Mouse (Mus musculus) liver, embryonic 16.5 days (tissue): ENCODE data around the gene Apbb2. TPM values are rescaled to one million over a fixed set of nuclear protein-coding genes. Genes with fewer than 3 reads are reported as not detected.

Experiments
- ATAC-seq: fragments of 200-750 bp; cut with Nextera tagmentation; 2 replicates; pipeline ENCODE4 v1.8.0; 2017; ENCODE audit warnings: low read depth, mild to moderate bottlenecking, moderate number of reproducible peaks, moderate library complexity
- H3K27ac ChIP-seq: fragments of 300-500 bp; sonication (generic); 2 replicates; pipeline ENCODE4 v1.5.1; 2014; ENCODE audit warnings: mild to moderate bottlenecking, low read length
- H3K27me3 ChIP-seq: fragments of 300-500 bp; sonication (generic); 2 replicates; pipeline ENCODE4 v1.6.1; 2014; ENCODE audit warnings: low read depth, low read length, mixed read lengths; ENCODE audit not compliant: control insufficient read depth, insufficient read depth
- H3K36me3 ChIP-seq: fragments of 300-500 bp; sonication (generic); 2 replicates; pipeline ENCODE4 v1.6.1; 2014; ENCODE audit warnings: mild to moderate bottlenecking; ENCODE audit not compliant: control insufficient read depth, insufficient read depth
- H3K4me1 ChIP-seq: fragments of 300-500 bp; sonication (generic); 2 replicates; pipeline ENCODE4 v1.6.1; 2014; ENCODE audit warnings: low read depth, low read length, mixed read lengths; ENCODE audit not compliant: control insufficient read depth
- H3K4me2 ChIP-seq: fragments of 300-500 bp; sonication (generic); 2 replicates; pipeline ENCODE4 v1.6.1; 2014; ENCODE audit warnings: low read depth, low read length, mixed read lengths
- H3K4me3 ChIP-seq: fragments of 300-500 bp; sonication (generic); 2 replicates; pipeline ENCODE4 v1.5.1; 2014; ENCODE audit warnings: low read depth, mild to moderate bottlenecking, low read length
- H3K9ac ChIP-seq: fragments of 300-500 bp; sonication (generic); 2 replicates; pipeline ENCODE4 v1.6.1; 2014; ENCODE audit warnings: low read depth, low read length
- H3K9me3 ChIP-seq: fragments of 300-500 bp; sonication (generic); replicated peaks from 2 replicates; pipeline ENCODE4 v1.6.1; 2016; ENCODE audit warnings: low read length; ENCODE audit not compliant: control insufficient read depth
- WGBS: fragments of 180-500 bp; shearing (Covaris S2); extraction: QIAGEN DNeasy Blood & Tissue Kit; methylation state at CpG from one replicate; pipeline ENCODE4 v1.1.7; 2014; ENCODE audit not compliant: insufficient replicate concordance; 5-methylcytosine and 5-hydroxymethylcytosine counted together
- polyA plus RNA-seq: library from polyadenylated mRNA; unstranded; fragments of >200 nt; fragmentation: Nextera tagmentation; extraction: Ambion mirVana; gene quantifications from 2 replicates; pipeline ENCODE4 v1.2.1, GENCODE M21; 2015

The Apbb2 gene
- polyA plus RNA-seq, 1 experiment from 2014 or later = 5.6 TPM

DNA sequence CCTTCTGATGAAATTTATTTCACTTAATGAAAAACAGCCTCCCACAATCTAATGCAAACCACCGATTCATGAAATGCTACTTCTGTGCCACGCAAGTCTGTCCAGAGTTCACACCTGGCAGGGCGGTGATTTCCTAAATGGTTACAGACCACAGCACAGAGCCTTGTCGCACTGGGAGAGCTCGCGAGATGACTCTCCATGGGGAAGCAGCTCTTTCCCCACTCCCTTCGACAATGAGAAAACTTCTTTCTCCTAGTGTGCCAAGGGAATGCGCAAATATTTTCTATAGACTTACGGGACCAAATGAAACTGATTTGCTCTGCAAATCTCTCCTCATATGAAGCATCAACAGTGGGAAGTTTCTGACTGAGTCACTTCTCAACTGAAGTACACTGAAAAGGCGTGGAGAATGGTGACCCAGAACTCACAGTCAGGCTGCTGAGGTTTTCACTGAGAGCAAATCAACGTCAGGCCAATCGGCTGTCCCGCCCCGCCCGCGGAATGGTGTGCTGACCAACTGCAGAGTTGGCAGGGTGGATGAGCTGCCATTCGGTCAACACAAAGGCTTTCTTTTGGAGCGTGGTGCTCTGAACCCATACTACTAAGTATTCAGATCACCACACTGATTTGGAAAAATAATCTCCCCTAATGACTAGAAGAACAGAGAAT is 225.6 kb downstream of the Apbb2 start:
- 62% methylated on average over 18 of the region's 18 CpGs for WGBS

DNA sequence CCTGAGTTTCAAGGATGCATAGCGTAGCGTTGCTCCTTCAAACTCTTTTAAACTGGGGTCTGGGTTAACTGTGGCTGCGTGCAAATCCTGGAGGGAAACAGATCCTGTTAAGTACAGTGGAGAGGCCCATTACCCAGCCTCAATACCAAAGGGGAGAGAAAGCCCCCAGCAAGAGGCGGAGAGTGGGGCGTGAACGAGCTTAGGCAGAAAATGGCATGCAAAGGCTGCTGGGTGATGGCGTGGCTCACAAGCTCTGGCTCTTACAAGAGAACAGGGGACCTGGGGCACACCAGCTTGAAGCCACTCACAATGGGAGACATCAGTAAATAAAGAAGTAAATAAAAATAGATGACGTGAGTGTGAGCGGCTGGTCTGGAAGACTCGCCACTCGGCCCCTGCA is 226.8 kb downstream of the Apbb2 start:
- H3K36me3 ChIP-seq = no peaks in the 10 kb centered on the region
- 72% methylated on average over 11 of the region's 11 CpGs for WGBS
- H3K27ac ChIP-seq = no peak overlapping the region
- no peak for ATAC-seq
- H3K4me2 ChIP-seq = no peak overlapping the region
- H3K4me1 ChIP-seq = no peaks in the 10 kb centered on the region
- no peaks in the 10 kb centered on the region for H3K9me3 ChIP-seq
- H3K9ac ChIP-seq = no peak overlapping the region
- H3K4me3 ChIP-seq = no peak overlapping the region
- H3K27me3 ChIP-seq = no peaks in the 10 kb centered on the region

More for the DNA sequence above, 225.6 kb downstream of the Apbb2 start:
- H3K36me3 ChIP-seq = no peaks in the 10 kb centered on the region
- H3K27ac ChIP-seq = no peak overlapping the region
- no peak overlapping the region for H3K9ac ChIP-seq
- H3K27me3 ChIP-seq = no peaks in the 10 kb centered on the region
- no peak for ATAC-seq
- no peaks in the 10 kb centered on the region for H3K4me1 ChIP-seq
- no peak overlapping the region for H3K4me3 ChIP-seq
- H3K9me3 ChIP-seq = no peaks in the 10 kb centered on the region
- H3K4me2 ChIP-seq = no peak overlapping the region

DNA sequence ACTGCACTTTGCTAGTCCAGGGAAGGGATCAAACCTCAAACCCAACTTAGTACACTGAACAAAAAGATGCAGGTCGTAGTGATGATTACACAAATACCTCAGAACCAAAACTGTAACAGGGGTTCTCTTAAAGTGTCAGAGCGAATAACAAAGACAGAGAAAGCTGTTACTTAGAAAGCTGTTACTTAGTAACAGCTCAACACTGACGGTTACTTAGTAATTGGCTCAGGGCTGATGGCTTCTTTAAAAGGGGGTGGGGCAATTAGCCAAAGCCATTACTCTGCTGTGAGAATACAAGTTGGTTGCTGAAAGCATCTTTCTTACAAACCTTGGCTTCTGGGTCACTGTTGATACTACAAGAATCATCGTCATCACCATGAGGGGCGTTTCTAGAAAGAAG is 227.3 kb downstream of the Apbb2 start:
- no peak overlapping the region for H3K4me2 ChIP-seq
- no peaks in the 10 kb centered on the region for H3K36me3 ChIP-seq
- no peak overlapping the region for H3K27ac ChIP-seq
- H3K4me1 ChIP-seq = no peaks in the 10 kb centered on the region
- H3K9me3 ChIP-seq = no peaks in the 10 kb centered on the region
- H3K9ac ChIP-seq = no peak overlapping the region
- no peaks in the 10 kb centered on the region for H3K27me3 ChIP-seq
- 67% methylated on average over 5 of the region's 5 CpGs for WGBS
- no peak for ATAC-seq
- no peak overlapping the region for H3K4me3 ChIP-seq

DNA sequence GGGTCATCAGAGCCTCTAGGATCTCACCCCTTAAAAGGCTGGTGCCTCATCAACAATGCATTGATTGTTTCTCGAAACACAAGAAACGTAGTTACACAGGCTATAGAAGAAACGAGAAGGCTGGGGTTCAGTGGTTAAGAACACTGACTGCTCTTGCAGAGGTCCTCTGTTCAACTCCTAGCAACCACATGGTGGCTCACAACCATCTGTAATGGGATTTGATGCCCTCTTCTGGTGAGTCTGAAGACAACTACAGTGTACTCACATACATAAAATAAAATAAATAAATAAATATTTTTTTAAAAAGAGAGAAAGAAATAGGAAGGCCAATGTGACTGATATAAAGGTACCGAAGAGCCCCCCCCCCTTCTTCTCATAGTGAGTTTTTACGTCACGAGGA is 228.0 kb downstream of the Apbb2 start:
- no peaks in the 10 kb centered on the region for H3K4me1 ChIP-seq
- H3K9ac ChIP-seq = no peak overlapping the region
- no peaks in the 10 kb centered on the region for H3K9me3 ChIP-seq
- WGBS = 61% methylated on average over 6 of the region's 6 CpGs
- H3K4me2 ChIP-seq = no peak overlapping the region
- H3K36me3 ChIP-seq = no peaks in the 10 kb centered on the region
- no peaks in the 10 kb centered on the region for H3K27me3 ChIP-seq
- H3K4me3 ChIP-seq = no peak overlapping the region
- no peak overlapping the region for H3K27ac ChIP-seq
- no peak for ATAC-seq

- H3K27me3 ChIP-seq = no peaks in the 10 kb centered on the region
- H3K27ac ChIP-seq = no peak overlapping the region
- H3K36me3 ChIP-seq = no peaks in the 10 kb centered on the region
- no peak for ATAC-seq
- no peak overlapping the region for H3K4me3 ChIP-seq
- H3K4me2 ChIP-seq = no peak overlapping the region
- H3K9me3 ChIP-seq = no peaks in the 10 kb centered on the region
- WGBS = 65% methylated on average over 8 of the region's 8 CpGs
- H3K9ac ChIP-seq = no peak overlapping the region
- no peaks in the 10 kb centered on the region for H3K4me1 ChIP-seq
Measured at GRCm38 (mm10) chr5:66387481-66387880, 231.1 kb downstream of the Apbb2 start.

DNA sequence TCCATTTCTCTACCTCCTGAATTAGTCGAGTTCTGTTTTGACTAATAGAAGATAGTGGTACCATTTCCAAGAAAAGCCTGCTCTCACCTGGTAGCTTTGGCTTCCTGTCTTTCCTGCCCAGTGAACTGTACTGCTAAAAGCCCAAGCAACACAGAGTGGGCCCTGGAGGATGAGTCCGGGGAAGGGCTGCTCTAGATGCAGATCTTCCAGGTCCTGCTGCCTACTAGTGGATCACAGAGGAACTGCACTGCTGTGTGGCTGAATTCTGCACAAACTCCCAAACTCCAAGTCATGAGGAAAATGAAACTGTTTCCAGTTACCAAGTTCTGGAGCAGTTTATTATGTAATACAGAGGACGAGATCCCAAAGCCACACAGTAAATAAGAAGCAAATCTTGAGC is 232.9 kb downstream of the Apbb2 start:
- H3K9me3 ChIP-seq = no peaks in the 10 kb centered on the region
- H3K9ac ChIP-seq = no peak overlapping the region
- 19% methylated on average over 3 of the region's 3 CpGs for WGBS
- H3K36me3 ChIP-seq = no peaks in the 10 kb centered on the region
- H3K4me3 ChIP-seq = no peak overlapping the region
- H3K4me2 ChIP-seq = no peak overlapping the region
- no peaks in the 10 kb centered on the region for H3K4me1 ChIP-seq
- H3K27me3 ChIP-seq = no peaks in the 10 kb centered on the region
- H3K27ac ChIP-seq = no peak overlapping the region
- no peak for ATAC-seq

- Histone ChIP-seq H3K9ac (no peak overlapping the region), H3K4me3 (no peak overlapping the region)
Measured at GRCm38 (mm10) chr5:66384806-66385446, 233.7 kb downstream of the Apbb2 start.

GRCm38 (mm10) chr5:66384114-66384513 is 234.5 kb downstream of the Apbb2 start:
- Histone ChIP-seq H3K4me1 (no peaks in the 10 kb centered on the region), H3K4me2 (no peak overlapping the region), H3K9ac (no peak overlapping the region), H3K36me3 (no peaks in the 10 kb centered on the region), H3K4me3 (no peak overlapping the region), H3K9me3 (no peaks in the 10 kb centered on the region), H3K27ac (no peak overlapping the region), H3K27me3 (no peaks in the 10 kb centered on the region)
- 62% methylated on average over 5 of the region's 5 CpGs for whole genome bisulfite sequencing
- ATAC-seq = no peak

More at GRCm38 (mm10) chr5:66384806-66385446, 233.7 kb downstream of the Apbb2 start:
- Histone ChIP-seq H3K36me3 (no peaks in the 10 kb centered on the region), H3K4me1 (no peaks in the 10 kb centered on the region), H3K27me3 (no peaks in the 10 kb centered on the region), H3K4me2 (no peak overlapping the region), H3K9me3 (no peaks in the 10 kb centered on the region), H3K27ac (no peak overlapping the region)
- ATAC-seq = no peak
- WGBS = 64% methylated on average over 6 of the region's 6 CpGs

DNA sequence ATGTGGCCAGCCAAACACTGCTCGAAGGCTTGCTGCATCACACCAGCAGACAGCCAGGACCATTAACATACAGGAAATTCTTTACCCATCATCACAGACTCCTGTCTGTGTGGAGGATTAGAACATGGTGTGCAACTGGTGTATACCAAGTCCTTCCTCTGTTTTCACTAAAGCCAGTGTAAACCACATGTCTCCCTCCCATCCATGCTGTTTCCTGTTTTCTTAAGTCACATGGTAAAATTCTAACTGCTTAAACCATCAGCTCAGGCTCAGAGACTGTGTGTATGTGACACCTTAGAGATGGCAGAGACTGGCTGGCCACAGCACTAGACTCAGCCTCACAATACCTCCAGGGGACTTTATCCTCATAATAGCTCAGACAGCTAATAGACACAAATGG is 236.5 kb downstream of the Apbb2 start:
- H3K4me3 ChIP-seq = no peak overlapping the region
- 38% methylated on average over 1 of the region's 1 CpGs for WGBS
- no peak overlapping the region for H3K4me2 ChIP-seq
- no peaks in the 10 kb centered on the region for H3K36me3 ChIP-seq
- no peak for ATAC-seq
- H3K27me3 ChIP-seq = no peaks in the 10 kb centered on the region
- no peaks in the 10 kb centered on the region for H3K4me1 ChIP-seq
- H3K9ac ChIP-seq = no peak overlapping the region
- no peak overlapping the region for H3K27ac ChIP-seq
- no peaks in the 10 kb centered on the region for H3K9me3 ChIP-seq
